Mouse (Mus musculus): ENCODE data around the gene Evc. TPM values are rescaled to one million over a fixed set of nuclear protein-coding genes. Genes with fewer than 3 reads are reported as not detected.

Evc gene
- polyA plus RNA-seq, 1 experiment, result 95.8 TPM

- 1% methylated on average over 13 of the region's 13 CpGs for WGBS
- no peaks in the 10 kb centered on the region for H3K36me3 ChIP-seq (ENCODE audit: control insufficient read depth, insufficient read depth, low read length)
- H3K27me3 ChIP-seq (replicated peaks; ENCODE audit: control insufficient read depth, insufficient read depth, low read length), result 0 out of 2 replicates have a peak, but pooled peaks cover 3% of the 10 kb centered on the region
- no peaks in the 10 kb centered on the region for H3K4me1 ChIP-seq (ENCODE audit: control insufficient read depth, insufficient read depth, low read length)
- H3K27ac ChIP-seq (ENCODE audit: insufficient read depth, low read depth, low read length), result no peak overlapping the region
- no peak overlapping the region for H3K4me3 ChIP-seq (ENCODE audit: insufficient read depth, low read depth, low read length)
- TF ChIP-seq POLR2A (IDR thresholded peaks at IDR 0.05; ENCODE audit: low read depth, low read length) (no peak), CTCF (conservative IDR thresholded peaks at IDR 0.05; ENCODE audit: insufficient read depth, insufficient read length, low read depth, low read length) (no peak)
- DNase-seq, result no peak
Observed at GRCm38 (mm10) chr5:37244161-37244560, 92.5 kb downstream of the Evc start.

- WGBS, result 2% methylated on average over 19 of the region's 19 CpGs
- TF ChIP-seq CTCF (conservative IDR thresholded peaks at IDR 0.05; ENCODE audit: insufficient read depth, insufficient read length, low read depth, low read length) (no peak), POLR2A (IDR thresholded peaks at IDR 0.05; ENCODE audit: low read depth, low read length) (no peak)
- H3K27ac ChIP-seq (ENCODE audit: insufficient read depth, low read depth, low read length), result no peak overlapping the region
- no peaks in the 10 kb centered on the region for H3K4me1 ChIP-seq (ENCODE audit: control insufficient read depth, insufficient read depth, low read length)
- DNase-seq, result peak; percentile 56
- H3K27me3 ChIP-seq (replicated peaks; ENCODE audit: control insufficient read depth, insufficient read depth, low read length), result 0 out of 2 replicates have a peak, but pooled peaks cover 3% of the 10 kb centered on the region
- no peak overlapping the region for H3K4me3 ChIP-seq (ENCODE audit: insufficient read depth, low read depth, low read length)
- no peaks in the 10 kb centered on the region for H3K36me3 ChIP-seq (ENCODE audit: control insufficient read depth, insufficient read depth, low read length)
Observed at GRCm38 (mm10) chr5:37243169-37243886, 93.4 kb downstream of the Evc start.

DNA sequence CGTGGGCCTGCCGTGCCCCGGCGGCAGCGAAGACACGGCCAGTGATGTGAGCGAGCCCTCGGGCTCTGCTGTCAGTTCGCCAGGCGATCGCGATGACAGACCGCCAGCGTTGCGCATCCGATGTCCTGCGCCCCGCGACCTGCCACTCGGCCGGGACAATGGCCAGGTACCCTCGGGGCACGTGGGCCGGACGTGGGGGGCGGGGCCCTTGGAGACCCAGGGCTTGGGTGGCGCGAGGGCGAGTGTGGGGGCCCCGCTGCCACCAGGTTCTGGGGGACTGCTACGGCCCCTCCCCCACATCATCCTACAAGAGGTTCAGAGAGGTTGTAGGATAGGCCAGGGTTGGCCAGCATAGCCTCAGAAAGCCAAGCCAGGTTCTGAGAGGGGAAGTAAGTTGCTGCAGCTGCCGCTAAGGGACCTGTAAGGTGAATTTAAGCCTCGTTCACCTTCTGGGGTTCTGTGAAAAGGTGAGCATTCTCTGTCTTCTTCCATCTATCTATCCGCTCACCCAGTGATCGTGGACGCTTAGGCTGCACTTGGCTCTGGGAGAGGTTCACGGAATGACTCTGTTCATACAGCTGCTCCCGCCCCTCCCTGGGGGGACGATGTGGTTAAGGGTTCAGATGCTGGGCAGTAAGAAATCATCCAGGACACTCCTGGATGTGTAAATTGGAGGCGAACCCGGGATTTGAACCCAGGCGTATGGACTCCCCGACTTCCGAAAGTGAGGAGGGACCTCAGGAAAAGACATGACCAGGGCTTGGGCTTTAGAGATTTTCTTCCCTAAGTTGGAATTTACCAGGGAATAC lies 94.1 kb downstream of the Evc start:
- DNase-seq, result no peak
- 11% methylated on average over 44 of the region's 44 CpGs for WGBS
- Histone ChIP-seq H3K36me3 (ENCODE audit: control insufficient read depth, insufficient read depth, low read length) (no peaks in the 10 kb centered on the region), H3K4me1 (ENCODE audit: control insufficient read depth, insufficient read depth, low read length) (no peaks in the 10 kb centered on the region), H3K27ac (ENCODE audit: insufficient read depth, low read depth, low read length) (no peak overlapping the region), H3K27me3 (replicated peaks; ENCODE audit: control insufficient read depth, insufficient read depth, low read length) (0 out of 2 replicates have a peak, but pooled peaks cover 3% of the 10 kb centered on the region), H3K4me3 (ENCODE audit: insufficient read depth, low read depth, low read length) (no peak overlapping the region)
- TF ChIP-seq POLR2A (IDR thresholded peaks at IDR 0.05; ENCODE audit: low read depth, low read length), result no peak
- no peak for TF ChIP-seq CTCF (conservative IDR thresholded peaks at IDR 0.05; ENCODE audit: insufficient read depth, insufficient read length, low read depth, low read length)

DNA sequence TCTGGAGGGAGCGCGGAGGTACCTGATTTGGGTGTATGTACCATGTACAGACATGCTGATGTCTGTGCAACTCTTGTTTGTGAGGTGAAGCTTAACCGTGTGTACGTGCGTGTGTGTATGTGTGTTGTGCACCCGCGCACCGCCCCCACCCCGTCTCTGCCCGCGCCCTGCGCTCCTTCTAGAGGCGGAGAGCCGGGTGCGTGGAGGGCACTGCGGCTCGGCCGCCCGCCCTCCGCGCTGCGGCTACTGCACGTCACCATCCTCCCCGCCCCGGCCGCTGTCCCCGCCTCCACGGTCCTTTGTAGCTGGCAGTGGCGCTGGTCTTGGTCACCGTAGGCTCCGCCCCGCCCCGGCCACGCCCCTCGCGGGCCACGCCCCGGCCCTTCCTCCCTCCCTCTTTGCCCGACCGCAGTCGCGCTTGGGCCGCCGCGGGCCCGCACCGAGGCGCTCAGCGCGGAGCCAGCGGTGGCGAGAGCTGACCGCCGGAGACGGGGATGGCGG lies 95.0 kb downstream of the Evc start, which contains the start of gene Crmp1:
TSS of gene Crmp1 (plus strand) at position 290 of the 501 bp plus-strand sequence.
- peak; percentile 19 for DNase-seq
- WGBS, result 1% methylated on average over 56 of the region's 56 CpGs
- H3K36me3 ChIP-seq (ENCODE audit: control insufficient read depth, insufficient read depth, low read length), result no peaks in the 10 kb centered on the region
- TF ChIP-seq POLR2A (IDR thresholded peaks at IDR 0.05; ENCODE audit: low read depth, low read length) (no peak), CTCF (conservative IDR thresholded peaks at IDR 0.05; ENCODE audit: insufficient read depth, insufficient read length, low read depth, low read length) (no peak)
- H3K27ac ChIP-seq (ENCODE audit: insufficient read depth, low read depth, low read length), result no peak within 1 kb of the TSS
- 0 out of 2 replicates have a peak, but pooled peaks cover 3% of the 10 kb centered on the region for H3K27me3 ChIP-seq (replicated peaks; ENCODE audit: control insufficient read depth, insufficient read depth, low read length)
- H3K4me3 ChIP-seq (ENCODE audit: insufficient read depth, low read depth, low read length), result no peak within 1 kb of the TSS
- H3K4me1 ChIP-seq (ENCODE audit: control insufficient read depth, insufficient read depth, low read length), result no peaks in the 10 kb centered on the region

- DNase-seq, result no peak
- H3K4me3 ChIP-seq (ENCODE audit: insufficient read depth, low read depth, low read length), result no peak overlapping the region
- H3K36me3 ChIP-seq (ENCODE audit: control insufficient read depth, insufficient read depth, low read length), result no peaks in the 10 kb centered on the region
- 0 out of 2 replicates have a peak, but pooled peaks cover 3% of the 10 kb centered on the region for H3K27me3 ChIP-seq (replicated peaks; ENCODE audit: control insufficient read depth, insufficient read depth, low read length)
- no peaks in the 10 kb centered on the region for H3K4me1 ChIP-seq (ENCODE audit: control insufficient read depth, insufficient read depth, low read length)
- no peak for TF ChIP-seq POLR2A (IDR thresholded peaks at IDR 0.05; ENCODE audit: low read depth, low read length)
- TF ChIP-seq CTCF (conservative IDR thresholded peaks at IDR 0.05; ENCODE audit: insufficient read depth, insufficient read length, low read depth, low read length), result no peak
- no peak overlapping the region for H3K27ac ChIP-seq (ENCODE audit: insufficient read depth, low read depth, low read length)
- WGBS, result 14% methylated on average over 9 of the region's 9 CpGs
Observed at GRCm38 (mm10) chr5:37241224-37241623, 95.5 kb downstream of the Evc start.

DNA sequence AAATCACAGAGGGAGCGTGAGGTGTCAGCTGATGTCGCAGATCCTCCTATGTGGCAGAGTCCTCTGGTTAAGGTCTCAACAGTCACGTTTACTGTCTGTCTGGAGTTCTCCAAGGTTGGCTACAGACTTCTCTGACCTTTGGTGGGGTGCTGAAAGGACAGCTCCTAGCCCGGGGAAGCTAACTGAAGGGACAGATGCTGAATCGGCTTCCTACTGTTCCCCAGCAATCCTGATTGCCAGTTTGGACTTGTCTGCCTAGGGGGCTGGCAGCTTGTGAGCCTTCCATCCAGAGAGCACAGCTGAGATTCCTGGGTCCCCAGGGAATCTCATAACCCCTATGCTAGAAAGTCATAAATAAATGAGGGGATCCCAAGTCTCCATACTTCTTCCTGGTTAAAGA lies 96.1 kb downstream of the Evc start:
- TF ChIP-seq CTCF (conservative IDR thresholded peaks at IDR 0.05; ENCODE audit: insufficient read depth, insufficient read length, low read depth, low read length), result no peak
- no peak for TF ChIP-seq POLR2A (IDR thresholded peaks at IDR 0.05; ENCODE audit: low read depth, low read length)
- Histone ChIP-seq H3K4me3 (ENCODE audit: insufficient read depth, low read depth, low read length) (no peak overlapping the region), H3K4me1 (ENCODE audit: control insufficient read depth, insufficient read depth, low read length) (no peaks in the 10 kb centered on the region), H3K27me3 (replicated peaks; ENCODE audit: control insufficient read depth, insufficient read depth, low read length) (0 out of 2 replicates have a peak, but pooled peaks cover 3% of the 10 kb centered on the region), H3K36me3 (ENCODE audit: control insufficient read depth, insufficient read depth, low read length) (no peaks in the 10 kb centered on the region), H3K27ac (ENCODE audit: insufficient read depth, low read depth, low read length) (no peak overlapping the region)
- WGBS, result 4% methylated on average over 5 of the region's 5 CpGs
- no peak for DNase-seq

Other genes with a start within 250 kb of the Evc start
- 0.57 and 0.59 TPM in 2 replicates for gene Crmp1, start 95.0 kb downstream of the Evc start, polyA plus RNA-seq (2012; rRNA removed)
- 29.0 and 36.4 TPM in 2 replicates for gene Evc2, start 1.6 kb upstream of the Evc start, polyA plus RNA-seq (2012; rRNA removed)